Mouse (Mus musculus) midbrain, embryonic 11.5 days (tissue): ENCODE data around the gene Disp3. TPM values are rescaled to one million over a fixed set of nuclear protein-coding genes. Genes with fewer than 3 reads are reported as not detected.

Experiments used
- ATAC-seq: fragments of 200-750 bp; cut with Nextera tagmentation; 2 replicates; pipeline ENCODE4 v1.8.0; 2017; ENCODE audit warnings: moderate TSS enrichment, moderate library complexity; ENCODE audit not compliant: low FRiP score
- DNase-seq: peaks from one replicate; pipeline ENCODE4 v3.0.0; 2015; ENCODE audit warnings: low spot score; ENCODE audit errors: missing footprints
- H3K27ac ChIP-seq: fragments of 300-500 bp; sonication (generic); 2 replicates; pipeline ENCODE4 v1.5.1; 2014; ENCODE audit warnings: low read depth, low read length
- H3K27me3 ChIP-seq: fragments of 300-500 bp; sonication (generic); 2 replicates; pipeline ENCODE4 v1.6.1; 2014; ENCODE audit warnings: mild to moderate bottlenecking, low read length, moderate library complexity, mixed read lengths; ENCODE audit not compliant: control insufficient read depth, insufficient read depth
- H3K36me3 ChIP-seq: fragments of 300-500 bp; sonication (generic); 2 replicates; pipeline ENCODE4 v1.6.1; 2014; ENCODE audit warnings: mild to moderate bottlenecking, low read length, moderate library complexity, mixed read lengths; ENCODE audit not compliant: control insufficient read depth, insufficient read depth
- H3K4me1 ChIP-seq: fragments of 300-500 bp; sonication (generic); 2 replicates; pipeline ENCODE4 v1.6.1; 2014; ENCODE audit warnings: low read length; ENCODE audit not compliant: control insufficient read depth, insufficient read depth
- H3K4me2 ChIP-seq: fragments of 300-500 bp; sonication (generic); 2 replicates; pipeline ENCODE4 v1.6.1; 2014; ENCODE audit warnings: mild to moderate bottlenecking, moderate library complexity
- H3K4me3 ChIP-seq: fragments of 300-500 bp; sonication (generic); 2 replicates; pipeline ENCODE4 v1.5.1; 2014; ENCODE audit warnings: low read depth, low read length
- H3K9ac ChIP-seq: fragments of 300-500 bp; sonication (generic); 2 replicates; pipeline ENCODE4 v1.6.1; 2014; ENCODE audit warnings: low read length
- H3K9me3 ChIP-seq: fragments of 300-500 bp; sonication (generic); 2 replicates; pipeline ENCODE4 v1.6.1; 2016; ENCODE audit warnings: low read length; ENCODE audit not compliant: control insufficient read depth
- WGBS: fragments of 180-500 bp; shearing (Covaris S2); extraction: QIAGEN DNeasy Blood & Tissue Kit; methylation state at CpG from one replicate; pipeline ENCODE4 v1.1.7; 2014; 5-methylcytosine and 5-hydroxymethylcytosine counted together
- polyA plus RNA-seq: library from polyadenylated mRNA; unstranded; fragments of >200 nt; fragmentation: Nextera tagmentation; extraction: Ambion mirVana; gene quantifications from 2 replicates; pipeline ENCODE4 v1.2.1, GENCODE M21; 2014

Disp3 gene
- polyA plus RNA-seq, 1 experiment from 2014 or later, result 2.9 TPM

- Histone ChIP-seq H3K9ac (no peak overlapping the region), H3K36me3 (no peaks in the 10 kb centered on the region), H3K27ac (no peak overlapping the region), H3K4me1 (0 out of 2 replicates have a peak, but pooled peaks cover 2% of the 10 kb centered on the region), H3K4me2 (no peak overlapping the region), H3K27me3 (peaks cover 3% of the 10 kb centered on the region; the same call in 1 of the 2 replicates), H3K4me3 (no peak overlapping the region), H3K9me3 (no peaks in the 10 kb centered on the region)
- WGBS, result 37% methylated on average over 10 of the region's 10 CpGs
- no peak for ATAC-seq
- no peak for DNase-seq
Measured at GRCm38 (mm10) chr4:148218238-148218637, 69.5 kb downstream of the Disp3 start.

GRCm38 (mm10) chr4:148215264-148215900 is 72.4 kb downstream of the Disp3 start:
- Histone ChIP-seq H3K27me3 (peaks cover 3% of the 10 kb centered on the region; the same call in 1 of the 2 replicates), H3K27ac (no peak overlapping the region), H3K4me1 (no peaks in the 10 kb centered on the region), H3K36me3 (no peaks in the 10 kb centered on the region), H3K4me3 (no peak overlapping the region), H3K9ac (no peak overlapping the region), H3K4me2 (no peak overlapping the region), H3K9me3 (no peaks in the 10 kb centered on the region)
- no peak for DNase-seq
- no peak for ATAC-seq
- WGBS, result 51% methylated on average over 11 of the region's 11 CpGs

DNA sequence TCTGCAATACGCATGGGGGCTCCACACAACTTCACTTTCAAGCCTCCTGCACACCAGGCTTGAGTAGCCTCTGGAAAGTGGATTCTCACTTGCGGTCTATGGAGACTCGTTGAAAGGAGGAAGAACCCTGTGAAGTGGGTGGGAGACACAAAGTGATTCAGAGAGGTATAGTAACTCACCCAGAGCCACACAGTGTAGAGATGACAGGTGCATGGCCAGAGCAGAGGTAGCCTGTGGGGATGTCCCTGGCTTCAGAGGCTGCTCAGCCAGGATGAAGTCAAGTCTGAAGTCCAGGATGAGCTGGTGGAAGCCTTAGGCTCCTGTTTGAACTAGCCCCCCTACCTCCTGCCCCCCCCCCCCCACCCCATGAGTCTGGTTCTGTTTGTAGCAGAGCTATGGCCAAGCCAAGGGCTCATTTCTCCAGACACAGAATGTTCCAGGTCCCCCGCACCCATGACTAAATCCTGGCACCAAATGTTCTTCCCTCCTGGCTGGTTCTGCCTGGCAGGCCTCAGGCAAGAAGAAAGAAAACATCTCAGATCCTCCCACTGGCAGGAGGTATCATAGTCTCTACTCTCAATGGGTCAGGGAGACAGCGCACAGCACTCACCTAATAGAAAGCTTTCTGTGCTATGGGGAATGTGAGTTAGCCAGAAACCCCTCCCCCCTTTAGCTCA is 73.2 kb downstream of the Disp3 start:
- H3K9me3 ChIP-seq, result no peaks in the 10 kb centered on the region
- WGBS, result 48% methylated on average over 5 of the region's 5 CpGs
- H3K36me3 ChIP-seq, result no peaks in the 10 kb centered on the region
- DNase-seq (no peak), ATAC-seq (peak; percentile 33)
- H3K9ac ChIP-seq, result no peak overlapping the region
- H3K27me3 ChIP-seq, result peaks cover 3% of the 10 kb centered on the region; the same call in 1 of the 2 replicates
- no peak overlapping the region for H3K4me2 ChIP-seq
- H3K4me3 ChIP-seq, result no peak overlapping the region
- no peaks in the 10 kb centered on the region for H3K4me1 ChIP-seq
- H3K27ac ChIP-seq, result no peak overlapping the region

GRCm38 (mm10) chr4:148204873-148205232 is 82.9 kb downstream of the Disp3 start:
- ATAC-seq, result no peak
- no peak overlapping the region for H3K4me2 ChIP-seq
- 65% methylated on average over 6 of the region's 6 CpGs for WGBS
- H3K9ac ChIP-seq, result no peak overlapping the region
- H3K9me3 ChIP-seq, result no peaks in the 10 kb centered on the region
- no peak for DNase-seq
- no peak overlapping the region for H3K27ac ChIP-seq
- no peak overlapping the region for H3K4me3 ChIP-seq
- no peaks in the 10 kb centered on the region for H3K4me1 ChIP-seq
- H3K27me3 ChIP-seq, result no peaks in the 10 kb centered on the region
- H3K36me3 ChIP-seq, result no peaks in the 10 kb centered on the region

DNA sequence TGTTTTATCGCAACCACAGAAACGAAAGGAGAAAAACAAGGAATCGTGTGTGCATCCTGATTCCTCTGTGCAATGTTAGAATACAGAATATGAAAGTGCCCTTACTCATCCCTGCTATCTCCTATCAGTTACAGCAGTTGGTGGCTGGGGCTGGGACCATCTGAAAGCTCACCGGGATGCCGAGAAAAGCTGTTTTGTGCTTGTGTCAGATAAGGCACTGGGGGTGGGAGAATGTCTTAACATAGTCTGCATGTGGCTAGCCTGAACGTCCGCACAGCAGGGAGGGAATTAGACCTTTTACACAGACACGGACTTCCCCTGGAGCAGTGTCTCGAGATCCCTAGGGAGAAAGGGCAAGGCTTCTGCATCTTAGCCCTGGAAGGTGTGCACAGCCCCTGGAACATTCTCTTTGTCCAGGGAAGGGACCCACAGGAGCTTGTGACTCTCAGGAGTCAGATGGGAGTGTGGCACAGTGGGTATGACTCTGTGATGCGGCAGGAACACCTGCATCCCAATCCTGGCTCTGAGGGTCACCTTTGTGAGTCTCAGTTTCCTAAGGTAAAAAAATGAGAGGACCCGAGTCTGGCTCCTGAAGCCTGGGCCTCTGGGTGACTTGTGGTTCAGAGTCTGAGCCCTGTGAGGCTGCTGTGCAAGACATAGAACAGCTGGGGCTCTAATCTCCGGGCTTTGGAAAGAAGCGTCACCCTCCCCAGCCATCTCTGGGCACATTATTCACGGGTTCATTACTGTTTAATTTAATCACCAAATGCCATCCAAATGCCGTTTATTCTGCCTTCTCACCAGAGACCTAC is 83.5 kb downstream of the Disp3 start:
- Histone ChIP-seq H3K27me3 (no peaks in the 10 kb centered on the region), H3K9me3 (no peaks in the 10 kb centered on the region), H3K4me1 (no peaks in the 10 kb centered on the region), H3K4me2 (no peak overlapping the region), H3K27ac (no peak overlapping the region; the same call in 1 of the 2 replicates), H3K4me3 (no peak overlapping the region), H3K9ac (no peak overlapping the region), H3K36me3 (no peaks in the 10 kb centered on the region)
- DNase-seq (no peak), ATAC-seq (no peak)
- WGBS, result 52% methylated on average over 15 of the region's 15 CpGs

DNA sequence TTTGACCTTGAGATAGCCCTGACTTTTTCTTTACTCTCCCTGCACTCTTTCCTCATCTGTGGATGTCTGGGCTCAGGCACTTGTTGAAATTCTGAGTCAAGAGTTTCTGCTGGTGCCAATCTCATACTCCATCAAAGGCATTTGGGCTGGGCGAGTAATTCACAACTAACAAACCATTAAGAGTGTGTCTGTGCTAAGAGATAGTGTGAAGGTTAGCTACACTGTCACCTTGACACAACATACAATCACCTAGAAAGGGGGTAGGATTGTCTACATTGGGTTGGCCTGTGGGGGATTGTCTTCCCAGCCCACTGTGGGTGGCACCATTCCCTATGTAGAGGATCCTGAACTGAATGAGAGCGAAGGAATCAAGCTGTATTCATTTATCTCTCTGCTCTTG is 84.2 kb downstream of the Disp3 start:
- Histone ChIP-seq H3K4me1 (no peaks in the 10 kb centered on the region), H3K27ac (no peak overlapping the region), H3K9ac (no peak overlapping the region), H3K4me3 (no peak overlapping the region), H3K36me3 (no peaks in the 10 kb centered on the region), H3K4me2 (no peak overlapping the region), H3K27me3 (no peaks in the 10 kb centered on the region), H3K9me3 (no peaks in the 10 kb centered on the region)
- WGBS, result 90% methylated on average over 2 of the region's 2 CpGs
- DNase-seq, result no peak
- ATAC-seq, result no peak

- Histone ChIP-seq H3K27ac (no peak overlapping the region), H3K36me3 (no peaks in the 10 kb centered on the region), H3K4me1 (0 out of 2 replicates have a peak, but pooled peaks cover under 1% of the 10 kb centered on the region), H3K9ac (no peak overlapping the region), H3K4me3 (no peak overlapping the region), H3K4me2 (no peak overlapping the region), H3K9me3 (no peaks in the 10 kb centered on the region), H3K27me3 (no peaks in the 10 kb centered on the region)
- no peak for DNase-seq
- ATAC-seq, result no peak
- WGBS, result 52% methylated on average over 10 of the region's 10 CpGs
Measured at GRCm38 (mm10) chr4:148198721-148199120, 89.0 kb downstream of the Disp3 start.

- no peaks in the 10 kb centered on the region for H3K9me3 ChIP-seq
- peaks cover 10% of the 10 kb centered on the region; the same call in 1 of the 2 replicates for H3K4me1 ChIP-seq
- DNase-seq (no peak), ATAC-seq (no peak)
- H3K27me3 ChIP-seq, result no peaks in the 10 kb centered on the region
- H3K4me2 ChIP-seq, result no peak overlapping the region
- no peaks in the 10 kb centered on the region for H3K36me3 ChIP-seq
- no peak overlapping the region for H3K27ac ChIP-seq
- H3K9ac ChIP-seq, result no peak overlapping the region
- no peak overlapping the region for H3K4me3 ChIP-seq
Measured at GRCm38 (mm10) chr4:148194400-148194799, 93.4 kb downstream of the Disp3 start.
